Comparison of ENCODE assay signal across 9 mouse cellular contexts in genomic region chr9:116060691-116061090, GRCm38 (mm10).
DNase-seq lines count a peak whose midpoint lies in the region; ATAC-seq and TF ChIP-seq lines count a peak whose summit lies in the region.
"Had no signal": no experiment of that assay in that cellular context is flagged by ENCODE, and none has a peak within 500 bp of the region (broad histone marks: within the 10 kb centered on the region; RNA-seq: fewer than 3 reads in every experiment).

No protein-coding gene starts in this region.

- no peaks in the 10 kb centered on the region for H3K36me3 ChIP-seq in hindbrain, embryonic 10.5 days
- H3K36me3 ChIP-seq in hindbrain, embryonic 13.5 days: no peaks in the 10 kb centered on the region
- H3K36me3 ChIP-seq in thymus, adult 2 months (ENCODE audit: control insufficient read depth, insufficient read depth, low read length): no peaks in the 10 kb centered on the region
- no peaks in the 10 kb centered on the region for H3K36me3 ChIP-seq in embryonic facial prominence, embryonic 11.5 days (replicated peaks; ENCODE audit: control insufficient read depth, insufficient read depth, low read depth, low read length)
- no peaks in the 10 kb centered on the region for H3K36me3 ChIP-seq in small intestine, adult 2 months (ENCODE audit: control insufficient read depth, insufficient read depth, low read length)
- no peaks in the 10 kb centered on the region for H3K36me3 ChIP-seq in midbrain, embryonic 13.5 days
- H3K36me3 ChIP-seq: embryonic facial prominence, embryonic 15.5 days had no signal

- H3K4me2 ChIP-seq in hindbrain, embryonic 13.5 days: no peak overlapping the region
- H3K4me2 ChIP-seq in embryonic facial prominence, embryonic 11.5 days (ENCODE audit: low read depth, low read length): no peak overlapping the region
- H3K4me2 ChIP-seq in midbrain, embryonic 13.5 days (replicated peaks): no peak overlapping the region
- H3K4me2 ChIP-seq: embryonic facial prominence, embryonic 15.5 days had no signal

- no peak overlapping the region for H3K4me3 ChIP-seq in hindbrain, embryonic 10.5 days
- H3K4me3 ChIP-seq in hindbrain, embryonic 13.5 days: no peak overlapping the region
- H3K4me3 ChIP-seq in thymus, adult 2 months (ENCODE audit: control insufficient read depth, insufficient read depth, low read length): no peak overlapping the region
- H3K4me3 ChIP-seq in embryonic facial prominence, embryonic 11.5 days (ENCODE audit: low read depth, low read length): no peak overlapping the region
- H3K4me3 ChIP-seq in small intestine, adult 2 months (ENCODE audit: low read depth, low read length): no peak overlapping the region
- no peak overlapping the region for H3K4me3 ChIP-seq in midbrain, embryonic 13.5 days (replicated peaks)
- H3K4me3 ChIP-seq: embryonic facial prominence, embryonic 15.5 days had no signal

- TF ChIP-seq POLR2A in thymus, adult 2 months (IDR thresholded peaks at IDR 0.05; ENCODE audit: control insufficient read depth, extremely low read depth, insufficient read depth, low read length, poor library complexity): no peak
- no peak for TF ChIP-seq POLR2A in small intestine, adult 2 months (IDR thresholded peaks at IDR 0.05; ENCODE audit: low read depth, low read length)

- no peak for ATAC-seq in hindbrain, embryonic 13.5 days (ENCODE audit: low FRiP score)
- no peak for ATAC-seq in embryonic facial prominence, embryonic 11.5 days (replicated peaks; ENCODE audit: insufficient number of reproducible peaks, low FRiP score, low TSS enrichment, low read depth)
- ATAC-seq in midbrain, embryonic 13.5 days: no peak

- no peak overlapping the region for H3K27ac ChIP-seq in hindbrain, embryonic 10.5 days
- no peak overlapping the region for H3K27ac ChIP-seq in hindbrain, embryonic 13.5 days
- H3K27ac ChIP-seq in thymus, adult 2 months (ENCODE audit: control insufficient read depth, insufficient read depth, low read length): no peak overlapping the region
- H3K27ac ChIP-seq in embryonic facial prominence, embryonic 11.5 days (replicated peaks; ENCODE audit: low read depth, low read length): no peak overlapping the region
- no peak overlapping the region for H3K27ac ChIP-seq in small intestine, adult 2 months (ENCODE audit: insufficient read depth, low read depth, low read length)
- no peak overlapping the region for H3K27ac ChIP-seq in midbrain, embryonic 13.5 days
- H3K27ac ChIP-seq: embryonic facial prominence, embryonic 15.5 days had no signal

- no peak overlapping the region for H3K9ac ChIP-seq in hindbrain, embryonic 13.5 days
- H3K9ac ChIP-seq in embryonic facial prominence, embryonic 11.5 days (replicated peaks; ENCODE audit: low read length): no peak overlapping the region
- no peak overlapping the region for H3K9ac ChIP-seq in midbrain, embryonic 13.5 days (replicated peaks)
- H3K9ac ChIP-seq: embryonic facial prominence, embryonic 15.5 days had no signal

- H3K9me3 ChIP-seq in hindbrain, embryonic 10.5 days: no peaks in the 10 kb centered on the region
- H3K9me3 ChIP-seq in hindbrain, embryonic 13.5 days: no peaks in the 10 kb centered on the region
- no peaks in the 10 kb centered on the region for H3K9me3 ChIP-seq in embryonic facial prominence, embryonic 11.5 days (replicated peaks; ENCODE audit: control insufficient read depth, low read length)
- H3K9me3 ChIP-seq in midbrain, embryonic 13.5 days: no peaks in the 10 kb centered on the region
- H3K9me3 ChIP-seq: embryonic facial prominence, embryonic 15.5 days had no signal

- no peaks in the 10 kb centered on the region; the same call in 1 of the 2 replicates for H3K4me1 ChIP-seq in hindbrain, embryonic 10.5 days (replicated peaks)
- peaks cover 6% of the 10 kb centered on the region; the same call in 1 of the 2 replicates for H3K4me1 ChIP-seq in hindbrain, embryonic 13.5 days (replicated peaks)
- H3K4me1 ChIP-seq in thymus, adult 2 months (replicated peaks; ENCODE audit: control insufficient read depth, insufficient read depth, low read length): peaks cover 2% of the 10 kb centered on the region; the same call in 1 of the 2 replicates
- H3K4me1 ChIP-seq in embryonic facial prominence, embryonic 11.5 days (ENCODE audit: control insufficient read depth, insufficient read depth, low read length): no peaks in the 10 kb centered on the region
- H3K4me1 ChIP-seq in small intestine, adult 2 months (ENCODE audit: control insufficient read depth, insufficient read depth, insufficient read length, low read length): no peaks in the 10 kb centered on the region
- H3K4me1 ChIP-seq in midbrain, embryonic 13.5 days (replicated peaks): peaks cover 5% of the 10 kb centered on the region
- H3K4me1 ChIP-seq: embryonic facial prominence, embryonic 15.5 days had no signal

- no peaks in the 10 kb centered on the region for H3K27me3 ChIP-seq in hindbrain, embryonic 10.5 days (ENCODE audit: insufficient read depth, poor library complexity, severe bottlenecking)
- H3K27me3 ChIP-seq in hindbrain, embryonic 13.5 days: no peaks in the 10 kb centered on the region
- no peaks in the 10 kb centered on the region for H3K27me3 ChIP-seq in thymus, adult 2 months (ENCODE audit: control insufficient read depth, insufficient read depth, low read length)
- no peaks in the 10 kb centered on the region for H3K27me3 ChIP-seq in embryonic facial prominence, embryonic 11.5 days (ENCODE audit: control insufficient read depth, insufficient read depth, low read length)
- H3K27me3 ChIP-seq in small intestine, adult 2 months (ENCODE audit: control insufficient read depth, insufficient read depth, low read length): no peaks in the 10 kb centered on the region
- no peaks in the 10 kb centered on the region for H3K27me3 ChIP-seq in midbrain, embryonic 13.5 days
- H3K27me3 ChIP-seq: embryonic facial prominence, embryonic 15.5 days had no signal

- TF ChIP-seq CTCF in thymus, adult 2 months (IDR thresholded peaks at IDR 0.05; ENCODE audit: borderline replicate concordance, control insufficient read depth, extremely low read depth, insufficient read depth, low read length, poor library complexity): 0 out of 2 replicates have a peak, but pooled peaks have one; percentile 17
- TF ChIP-seq CTCF in small intestine, adult 2 months (IDR thresholded peaks at IDR 0.05; ENCODE audit: extremely low read depth, insufficient read length, insufficient replicate concordance, low read depth, low read length): peak; percentile 67; the same call in 1 of the 2 replicates

- peak; percentile 11 for DNase-seq in hindbrain, embryonic 10.5 days (ENCODE audit: low spot score)
- DNase-seq in thymus, adult 2 months: no peak
- DNase-seq in thymus, postnatal 10 days (ENCODE audit: low spot score in 2 of 2): no peak
- DNase-seq in embryonic facial prominence, embryonic 11.5 days (ENCODE audit: low spot score): peak; percentile 62
- no peak for DNase-seq in right cerebral cortex, postnatal 25 days

- 15% methylated on average over 4 of the region's 4 CpGs for WGBS in hindbrain, embryonic 10.5 days
- 15% methylated on average over 4 of the region's 4 CpGs for WGBS in hindbrain, embryonic 13.5 days
- 17% methylated on average over 4 of the region's 4 CpGs for WGBS in thymus, adult 2 months
- 9% methylated on average over 4 of the region's 4 CpGs for WGBS in embryonic facial prominence, embryonic 11.5 days
- 11% methylated on average over 4 of the region's 4 CpGs for WGBS in small intestine, adult 2 months
- 16% methylated on average over 4 of the region's 4 CpGs for WGBS in midbrain, embryonic 13.5 days

Comparison
In these comparisons a context has a peak if more than half of its experiments do, and no peak if none do; other contexts are left out.
1. DNase-seq: peak in hindbrain, embryonic 10.5 days (single experiment) and embryonic facial prominence, embryonic 11.5 days (single experiment); none in thymus, adult 2 months (single experiment), thymus, postnatal 10 days (0 of 2) and right cerebral cortex, postnatal 25 days (single experiment).